ENCODE assay signal across 10 mouse cellular contexts in genomic region chr14:24631994-24632393, GRCm38 (mm10).
"Had no signal": no experiment of that assay in that cellular context is flagged by ENCODE, and none has a peak within 500 bp of the region (broad histone marks: within the 10 kb centered on the region; RNA-seq: fewer than 3 reads in every experiment).

No protein-coding gene starts in this region.

- ATAC-seq: lung, postnatal 0 days; midbrain, embryonic 13.5 days; midbrain, embryonic 15.5 days had no signal

- DNase-seq: lung, adult 2 months; lung, postnatal 14 days; lung, postnatal 36 days; right cerebral cortex, postnatal 14 days; thymus, adult 2 months; thymus, postnatal 25 days; thymus, postnatal 4 days had no signal
